Mouse (Mus musculus) central nervous system, embryonic 14 days (tissue): Measurements from ENCODE around the gene Gm13306. TPM values are rescaled to one million over a fixed set of nuclear protein-coding genes. Genes with fewer than 3 reads are reported as not detected.

Experiments used
- polyA plus RNA-seq: library from polyadenylated mRNA; depleted of rRNA; stranded (reverse); fragments of >200 nt; gene quantifications from 2 replicates; pipeline ENCODE4 v1.2.3, GENCODE M21; 2012; rRNA removed

Gene Gm13306
- polyA plus RNA-seq, result 0.48 and 0.69 TPM in 2 replicates

GRCm38 (mm10) chr4:42153136-42153535 is at the start of gene Gm13306:
TSS of gene Gm13306 (plus strand) at chr4:42153436.

GRCm38 (mm10) chr4:42114517-42114916 is 38.7 kb upstream of the Gm13306 start, which contains the start of gene Gm13304:
TSS of gene Gm13304 (plus strand) at chr4:42114817.

GRCm38 (mm10) chr4:42168503-42168902 is 15.3 kb downstream of the Gm13306 start, which contains the start of gene Gm13305:
TSS of gene Gm13305 (minus strand) at chr4:42168603.

Other genes with a start within 250 kb of the Gm13306 start
- not detected in 2 replicates for gene Gm21541, start 249.8 kb upstream of the Gm13306 start, polyA plus RNA-seq
- gene Gm20878, start 211.9 kb upstream of the Gm13306 start, polyA plus RNA-seq, result 3.9 and 4.7 TPM in 2 replicates
- 2.1 and 2.4 TPM in 2 replicates for gene Fam205a4, start 187.4 kb upstream of the Gm13306 start, polyA plus RNA-seq
- 0.77 and 1.3 TPM in 2 replicates for gene Gm21093, start 118.7 kb upstream of the Gm13306 start, polyA plus RNA-seq
- gene Gm3893, start 62.2 kb upstream of the Gm13306 start, polyA plus RNA-seq, result not detected in 2 replicates
- not detected in 2 replicates for gene Gm13304, start 38.6 kb upstream of the Gm13306 start, polyA plus RNA-seq
- gene Gm13305, start 15.2 kb downstream of the Gm13306 start, polyA plus RNA-seq, result 0.16 TPM in 1 of 2 replicates, not detected in the other
- not detected in 2 replicates for gene Gm10600, start 87.2 kb downstream of the Gm13306 start, polyA plus RNA-seq
- gene Ccl21b, start 102.3 kb downstream of the Gm13306 start, polyA plus RNA-seq, result not detected in 2 replicates
- not detected in 2 replicates for gene Gm21953, start 140.8 kb downstream of the Gm13306 start, polyA plus RNA-seq
- not detected in 2 replicates for gene Fam205a3, start 164.9 kb downstream of the Gm13306 start, polyA plus RNA-seq